Mouse (Mus musculus) cerebellum, postnatal 14 days (tissue): ENCODE results near the gene Fmo2.

Experiments used
- DNase-seq, 2 experiments: peaks; one replicate each; pipeline ENCODE4 v3.0.0; 2021; ENCODE audit warnings: mixed read lengths in 2 of 2

Gene Fmo2

DNA sequence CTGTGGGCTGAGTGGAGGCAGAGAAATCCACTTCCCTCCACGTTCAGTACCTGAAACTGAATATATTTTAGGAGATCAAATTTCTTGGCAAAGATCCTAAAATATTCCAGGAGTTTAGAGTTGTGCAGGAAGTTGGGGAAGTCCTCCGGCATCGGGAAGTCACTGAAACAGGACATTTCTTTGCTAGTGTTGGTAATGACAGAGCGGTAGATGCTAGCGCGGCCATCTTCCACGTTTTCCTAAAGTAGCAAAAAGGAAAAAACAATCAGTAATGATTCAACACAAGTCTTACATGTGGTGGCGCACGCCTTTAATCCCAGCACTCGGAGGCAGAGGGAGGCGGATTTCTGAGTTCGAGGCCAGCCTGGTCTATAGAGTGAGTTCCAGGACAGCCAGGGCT, 9.9 kb downstream of the Fmo2 start:
- no peak for DNase-seq

DNA sequence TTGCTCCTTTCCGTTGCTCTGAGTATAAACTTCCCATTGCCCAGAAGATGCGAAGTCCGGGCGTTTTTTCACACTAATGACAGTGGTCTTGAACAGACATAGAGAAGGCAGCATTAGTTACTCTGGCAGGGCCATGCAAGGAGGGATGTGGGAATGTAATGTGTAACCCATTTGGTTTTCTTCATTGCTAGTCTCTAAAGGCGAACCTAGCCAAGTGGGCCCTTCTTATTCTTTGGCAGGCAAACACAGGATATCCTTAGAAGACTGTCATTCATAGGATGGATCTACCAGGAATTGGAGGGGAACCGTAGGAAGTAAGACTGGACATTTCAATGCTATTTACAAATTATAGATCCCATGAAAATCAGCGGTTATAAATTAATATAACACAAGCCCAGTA, 10.9 kb downstream of the Fmo2 start:
- DNase-seq = no peak

DNA sequence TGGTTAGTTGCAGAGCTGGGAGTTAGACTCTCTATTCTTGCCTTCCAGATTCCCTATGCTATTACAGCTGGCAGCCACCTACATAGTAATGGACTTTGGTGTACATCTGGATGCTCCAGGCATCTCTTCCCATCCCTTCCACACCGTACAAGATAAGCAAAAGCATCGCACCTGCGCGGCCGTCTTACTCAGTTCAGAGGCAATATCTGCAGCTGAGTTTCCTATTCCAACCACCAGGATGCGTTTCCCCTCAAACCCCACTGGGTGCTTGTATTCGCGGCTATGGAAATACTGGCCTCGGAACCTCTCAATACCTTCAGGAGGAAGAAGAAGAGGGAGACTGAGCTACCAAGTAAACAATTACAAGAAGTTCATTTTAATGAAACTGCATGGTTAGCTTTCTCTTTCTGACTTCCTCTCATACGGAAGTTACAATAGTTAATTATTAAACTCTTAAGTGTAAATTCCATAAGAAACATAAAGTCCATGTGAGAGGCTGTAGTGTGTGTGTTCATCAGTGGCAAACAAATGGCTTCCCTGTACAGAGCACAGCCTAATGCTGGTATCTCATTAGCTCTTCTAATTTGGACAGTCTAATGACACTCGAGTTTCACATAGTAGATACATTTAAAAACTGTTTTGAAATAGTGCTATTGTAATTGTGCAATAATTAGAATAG, 12.2 kb downstream of the Fmo2 start:
- no peak for DNase-seq

DNA sequence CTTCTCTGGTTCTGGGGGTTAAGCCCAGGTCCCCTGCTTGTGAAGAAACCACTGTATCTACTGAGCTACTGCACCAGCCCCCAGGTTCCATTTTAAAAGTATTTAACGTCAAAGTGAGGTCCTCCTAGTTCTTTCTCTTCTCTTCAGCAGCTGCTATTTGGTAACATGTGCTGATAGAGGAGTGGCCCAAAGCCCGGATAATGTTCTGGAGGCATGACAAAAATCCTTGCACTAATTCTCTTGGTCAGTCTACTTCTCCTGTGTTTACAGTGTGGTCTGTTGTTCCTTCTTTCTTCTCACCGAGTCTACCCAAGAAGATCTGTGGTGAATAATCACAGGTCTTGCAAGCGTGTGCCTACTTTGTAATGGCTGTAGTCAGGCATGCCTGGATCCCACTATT, 15.8 kb downstream of the Fmo2 start:
- no peak for DNase-seq

DNA sequence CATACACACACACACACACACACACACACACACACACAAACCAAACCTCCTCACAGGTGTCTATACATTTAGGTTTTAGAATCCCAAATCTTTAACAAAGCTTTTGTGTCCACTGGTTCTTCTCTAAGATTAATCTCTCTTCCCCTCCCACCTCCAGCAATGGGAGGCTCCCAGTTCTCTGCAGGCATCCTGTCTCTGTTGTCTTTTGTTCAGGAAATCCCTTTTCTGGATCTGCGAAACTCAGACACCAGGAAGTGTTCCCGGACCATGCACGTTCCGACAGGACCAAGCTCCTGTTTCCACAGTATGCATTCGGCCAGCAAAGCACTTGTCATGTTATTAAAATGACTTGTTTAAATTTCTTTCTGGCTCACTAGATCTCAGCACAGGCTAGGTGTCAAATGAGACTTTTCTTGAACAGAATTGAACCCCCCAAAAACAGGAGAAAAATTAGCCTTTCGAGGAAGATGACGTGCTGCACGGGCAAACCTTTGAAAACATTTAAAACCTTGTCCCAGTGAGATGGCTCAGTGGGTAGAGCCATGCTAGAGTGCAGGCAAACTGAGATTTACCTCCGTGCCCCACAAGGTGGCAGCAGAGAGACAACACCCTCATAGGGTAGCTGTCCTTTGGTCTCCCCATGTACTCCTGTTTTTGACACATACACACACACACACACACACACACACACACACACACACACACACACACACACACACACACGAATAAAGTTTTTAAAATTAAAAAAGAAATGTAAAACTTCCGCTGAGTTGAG, 18.7 kb downstream of the Fmo2 start:
- DNase-seq = peak; percentile 49 to 67

DNA sequence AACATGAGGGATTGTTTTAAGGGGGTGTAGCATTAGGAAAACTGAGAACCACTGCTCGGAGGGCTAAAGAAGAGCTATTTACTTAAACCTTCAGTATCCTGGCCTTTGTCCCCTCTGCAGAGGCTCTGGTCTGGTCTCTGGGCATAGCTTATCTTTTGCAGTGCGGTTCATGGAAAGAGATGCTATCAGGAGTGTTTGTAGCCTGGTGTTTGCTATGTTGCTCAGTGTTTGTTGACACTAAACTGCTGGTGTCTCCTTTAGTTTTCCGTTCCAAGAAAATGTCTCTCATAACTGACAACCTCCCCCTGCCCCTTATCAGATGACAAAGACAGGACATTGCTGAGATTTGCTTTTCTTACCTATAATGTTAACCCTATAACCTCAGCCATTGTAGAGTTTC, 23.4 kb downstream of the Fmo2 start:
- DNase-seq = no peak

DNA sequence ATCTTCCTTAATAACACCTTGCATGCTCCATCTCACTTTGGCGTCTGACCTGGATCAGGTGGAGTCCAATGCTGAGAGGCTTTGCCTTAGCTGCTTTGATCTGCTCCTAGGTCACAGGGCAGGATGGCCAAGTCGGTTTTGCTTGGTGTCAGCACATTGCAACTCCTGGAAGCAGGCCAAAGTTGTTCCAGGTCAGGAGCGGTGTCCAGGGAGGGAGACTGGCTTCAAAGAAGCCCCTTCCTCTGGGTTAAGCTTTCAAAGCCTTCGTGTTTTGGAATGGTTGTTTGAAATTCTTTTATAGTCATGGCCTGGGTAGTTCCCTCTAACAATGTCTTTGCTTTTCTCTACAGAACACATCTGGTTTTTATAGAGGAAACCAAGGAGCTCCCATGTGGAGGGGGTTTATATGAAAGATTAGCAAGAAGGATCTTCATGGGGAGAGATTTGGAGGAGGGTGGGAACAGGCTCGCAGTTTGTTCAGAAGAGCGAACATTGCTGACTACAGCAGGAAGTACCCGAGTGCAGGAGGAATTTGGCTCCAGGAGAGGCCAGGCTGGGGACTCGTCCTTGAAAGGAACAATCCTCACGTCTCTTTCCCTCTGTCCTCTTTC, 26.7 kb downstream of the Fmo2 start:
- no peak for DNase-seq

DNA sequence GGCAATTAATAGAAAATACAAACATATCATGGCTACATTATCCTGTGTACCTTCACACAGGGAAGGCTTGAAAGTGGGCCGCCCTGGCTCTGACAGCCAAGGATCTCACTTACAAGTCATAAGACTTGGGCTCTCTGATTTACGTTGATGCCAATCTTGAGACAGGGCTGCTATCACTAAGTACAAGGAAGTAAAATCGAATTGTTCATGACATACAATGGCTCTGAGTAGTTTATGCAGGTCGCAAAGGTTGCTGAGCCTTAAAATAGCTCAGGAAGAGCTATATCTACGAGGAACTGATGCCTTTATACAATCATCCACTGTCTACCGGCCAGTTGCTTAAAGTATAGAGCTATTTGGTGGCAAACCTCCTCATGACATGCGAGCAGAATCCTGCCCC, 27.5 kb downstream of the Fmo2 start:
- no peak for DNase-seq

DNA sequence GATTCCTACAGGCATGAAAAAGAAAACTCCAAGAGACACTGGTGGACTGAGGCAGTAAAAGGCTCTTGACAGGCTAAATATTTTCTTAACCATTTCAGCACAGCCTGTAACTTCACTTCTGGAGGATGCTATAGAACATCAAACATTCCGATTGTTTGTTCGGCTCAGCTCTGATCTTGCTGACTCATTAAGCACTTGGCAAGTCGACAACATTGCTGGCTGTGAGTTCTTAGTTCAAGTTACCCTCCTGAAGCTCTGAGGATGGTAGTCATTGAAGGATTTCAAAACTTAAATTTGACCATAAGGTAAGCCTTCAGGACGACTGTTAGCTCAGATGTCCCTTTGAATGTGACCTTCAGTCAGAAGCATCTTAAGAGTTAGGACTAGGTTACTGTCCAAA, 31.1 kb downstream of the Fmo2 start:
- no peak for DNase-seq

DNA sequence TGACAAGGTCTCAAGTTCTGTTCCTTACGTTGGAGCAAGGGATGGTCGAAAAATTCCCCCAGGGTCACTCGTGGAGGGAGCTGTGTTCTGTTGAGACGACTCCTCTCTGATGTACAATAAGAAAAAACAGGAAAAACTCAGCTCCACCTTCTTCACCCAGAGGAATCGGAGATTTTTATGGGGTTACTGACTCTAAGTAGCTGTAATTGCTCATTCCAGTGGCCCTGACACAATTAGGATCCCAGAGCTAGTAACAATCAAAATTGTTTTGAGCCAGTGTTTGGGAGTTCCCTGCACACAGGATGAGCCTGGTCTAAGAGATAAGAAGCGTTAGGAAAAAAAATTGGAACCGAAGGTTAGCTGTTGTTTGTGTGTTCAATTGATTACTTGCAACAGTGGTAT, 32.2 kb downstream of the Fmo2 start, which contains the start of gene Fmo1:
TSS of gene Fmo1 (minus strand) at position 331 of the 402 bp plus-strand sequence.
- DNase-seq = no peak

DNA sequence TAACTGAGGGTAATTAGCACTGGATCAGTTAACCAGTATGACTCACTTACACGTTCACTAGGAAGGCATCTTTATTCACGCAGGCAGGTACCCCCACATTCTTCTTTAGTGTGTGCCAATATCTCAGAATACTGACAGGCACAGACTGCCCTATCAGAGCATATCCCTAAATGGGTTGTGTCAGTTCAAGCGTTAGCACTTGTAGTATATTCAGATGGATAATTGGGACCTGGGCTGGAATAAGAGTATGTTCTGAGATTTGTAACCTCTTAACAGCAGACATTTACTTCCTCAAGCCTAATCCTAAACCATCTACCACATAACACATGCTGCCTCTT, 33.1 kb downstream of the Fmo2 start:
- DNase-seq = no peak

DNA sequence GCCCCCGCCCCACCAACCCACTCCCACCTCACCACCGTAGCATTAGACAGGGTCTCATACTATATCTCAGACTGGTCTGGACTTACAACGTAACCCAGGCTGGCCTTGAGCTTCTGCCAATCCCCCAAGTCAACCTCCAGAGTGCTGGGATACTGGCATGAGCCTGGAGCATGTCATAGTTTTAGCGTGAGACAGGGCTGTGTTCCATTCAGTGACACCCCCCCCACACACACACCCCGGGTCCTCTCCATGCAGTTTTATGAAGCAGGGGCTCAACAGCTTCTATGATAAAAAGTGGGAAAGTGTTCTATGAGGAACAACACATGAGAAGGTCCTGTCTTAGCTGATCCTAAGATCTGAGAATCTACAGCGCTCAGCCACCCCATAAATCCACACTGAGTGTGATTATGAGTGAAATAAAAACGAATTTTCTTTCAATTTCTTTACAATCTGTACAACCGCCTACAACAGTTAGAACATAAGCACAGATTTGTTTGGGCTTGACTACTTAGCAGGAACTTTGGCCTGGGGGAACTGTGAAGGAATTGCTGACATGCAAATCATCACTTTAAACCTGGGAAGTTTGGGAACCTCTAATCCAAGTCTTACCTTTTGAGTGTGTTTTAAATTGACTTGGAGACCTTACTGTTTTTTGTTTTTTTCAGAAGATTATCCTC, 33.6 kb downstream of the Fmo2 start:
- DNase-seq = no peak

DNA sequence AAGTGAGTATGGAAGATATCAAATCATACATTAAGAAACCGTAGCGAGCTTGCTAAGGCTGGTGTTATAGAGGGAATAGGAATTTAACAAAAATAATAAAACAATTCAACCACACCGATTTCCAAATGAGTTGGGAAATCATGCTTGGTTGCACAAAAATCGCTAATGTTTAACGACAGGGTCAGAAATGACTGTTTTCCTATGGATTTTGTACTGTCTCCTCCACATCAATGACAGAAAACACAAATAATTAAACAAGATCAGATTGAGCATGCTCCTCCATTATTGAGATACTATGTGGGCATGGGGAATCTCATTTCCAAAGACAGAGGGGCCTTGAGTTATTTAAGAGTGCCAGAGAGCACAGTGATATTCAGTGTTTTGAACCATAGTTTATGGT, 34.2 kb downstream of the Fmo2 start:
- DNase-seq = no peak

DNA sequence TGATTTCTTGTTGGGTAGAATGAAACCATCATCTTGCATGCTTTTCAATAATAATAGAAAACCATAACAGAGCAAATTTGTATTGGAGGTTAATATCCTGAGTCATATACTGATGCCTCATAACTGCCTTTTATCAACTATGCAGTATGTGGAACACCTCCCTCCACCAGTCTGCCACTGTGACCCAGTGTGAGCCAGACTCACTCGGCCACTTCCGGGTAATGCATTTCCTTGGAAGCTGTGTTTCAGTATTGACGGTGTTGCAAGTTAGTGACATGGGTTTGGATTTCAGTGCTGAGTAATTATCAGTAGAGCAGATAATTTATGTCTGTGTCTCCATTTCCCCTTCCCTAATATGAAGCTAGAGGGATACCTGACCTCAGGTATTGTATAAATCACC, 34.9 kb downstream of the Fmo2 start:
- DNase-seq = no peak

DNA sequence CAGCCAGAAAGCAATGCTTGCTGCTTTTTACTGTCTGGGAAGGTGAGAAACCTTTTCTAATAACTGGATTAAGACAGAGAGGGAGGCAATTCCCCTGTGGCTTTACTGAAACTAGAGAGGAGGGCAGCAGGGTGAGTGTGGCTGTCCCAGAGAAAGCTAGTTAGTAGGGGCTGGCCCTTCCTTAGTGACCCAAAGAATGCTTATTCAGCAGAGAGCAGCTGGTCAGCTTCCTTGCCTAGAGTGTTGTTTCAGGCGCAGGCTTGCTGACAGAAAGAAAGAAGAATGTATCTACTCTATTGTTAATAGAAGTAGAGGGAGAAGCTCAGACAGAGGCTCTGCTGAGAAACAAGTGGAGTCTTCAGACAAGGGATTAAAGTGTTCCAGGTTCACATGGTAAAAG, 36.2 kb downstream of the Fmo2 start:
- DNase-seq = no peak

DNA sequence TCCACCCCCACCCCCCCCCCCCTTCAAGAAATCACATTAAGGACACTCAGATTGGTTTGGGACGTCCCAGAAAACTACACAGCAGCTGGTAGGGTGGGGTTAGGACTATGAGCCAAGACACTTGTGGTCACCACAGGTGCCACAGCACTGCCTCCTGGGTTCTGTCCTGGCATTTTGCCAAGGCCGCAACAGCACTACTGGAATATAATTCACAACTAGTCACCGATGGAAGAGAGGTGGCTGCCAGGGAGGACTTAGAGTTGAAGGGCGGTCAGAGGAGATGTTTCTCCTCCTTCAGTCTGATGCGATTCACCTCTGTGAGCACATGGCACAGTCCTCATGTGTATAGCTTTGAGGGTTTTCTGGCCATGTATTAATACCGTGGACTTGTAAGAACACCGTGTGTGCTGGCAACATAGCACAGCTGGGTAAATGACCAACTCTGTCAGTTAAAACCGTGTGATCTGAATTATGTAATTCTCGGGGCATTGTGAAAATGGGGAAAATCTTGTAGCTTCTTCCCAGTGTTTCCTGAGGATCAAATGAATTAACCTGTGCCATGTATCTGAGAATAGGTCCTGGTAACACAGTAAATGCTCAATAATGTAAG, 38.4 kb downstream of the Fmo2 start:
- DNase-seq = peak; percentile 9 to 11

DNA sequence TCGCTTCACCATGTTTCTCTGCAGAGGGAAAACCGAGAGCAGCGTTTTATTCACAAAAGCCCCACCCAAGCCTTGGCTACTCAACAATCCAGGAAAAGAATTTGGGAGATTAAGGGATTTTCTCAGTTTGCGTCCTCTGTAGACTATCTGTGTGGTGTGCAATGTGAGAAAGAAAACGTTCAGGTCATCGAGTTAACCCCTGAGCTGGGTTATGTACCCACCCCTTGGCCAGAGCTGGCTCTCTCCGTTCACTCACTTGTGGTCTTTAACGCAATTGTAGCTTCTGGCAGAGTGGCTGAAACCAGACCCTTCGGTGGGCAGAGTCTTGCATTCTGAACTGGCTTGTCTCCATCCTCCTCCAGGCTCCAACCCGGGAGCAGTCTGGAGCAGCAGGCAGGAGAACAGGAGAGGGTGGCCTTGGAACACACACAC, 39.0 kb downstream of the Fmo2 start:
- peak; percentile 4 to 18 for DNase-seq

DNA sequence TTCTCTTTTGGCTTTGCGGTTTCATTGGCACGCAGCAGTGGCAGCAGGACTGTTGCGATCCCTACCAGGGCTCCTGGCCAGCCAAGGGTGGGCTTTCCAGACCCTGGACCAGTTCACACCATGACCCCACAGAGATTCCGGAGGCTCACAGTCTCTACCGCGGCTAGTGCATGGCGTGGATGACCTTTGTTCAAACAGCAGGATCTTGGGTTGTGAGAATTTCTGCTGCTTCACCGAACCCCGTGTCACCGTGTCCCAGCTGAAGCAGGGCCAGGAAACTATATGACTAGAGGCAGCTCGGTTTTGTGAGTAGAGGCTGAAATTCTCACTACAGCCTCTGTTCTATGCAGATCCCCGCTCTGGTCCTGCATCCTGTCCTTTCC, 39.8 kb downstream of the Fmo2 start:
- peak; percentile 31 to 42 for DNase-seq

DNA sequence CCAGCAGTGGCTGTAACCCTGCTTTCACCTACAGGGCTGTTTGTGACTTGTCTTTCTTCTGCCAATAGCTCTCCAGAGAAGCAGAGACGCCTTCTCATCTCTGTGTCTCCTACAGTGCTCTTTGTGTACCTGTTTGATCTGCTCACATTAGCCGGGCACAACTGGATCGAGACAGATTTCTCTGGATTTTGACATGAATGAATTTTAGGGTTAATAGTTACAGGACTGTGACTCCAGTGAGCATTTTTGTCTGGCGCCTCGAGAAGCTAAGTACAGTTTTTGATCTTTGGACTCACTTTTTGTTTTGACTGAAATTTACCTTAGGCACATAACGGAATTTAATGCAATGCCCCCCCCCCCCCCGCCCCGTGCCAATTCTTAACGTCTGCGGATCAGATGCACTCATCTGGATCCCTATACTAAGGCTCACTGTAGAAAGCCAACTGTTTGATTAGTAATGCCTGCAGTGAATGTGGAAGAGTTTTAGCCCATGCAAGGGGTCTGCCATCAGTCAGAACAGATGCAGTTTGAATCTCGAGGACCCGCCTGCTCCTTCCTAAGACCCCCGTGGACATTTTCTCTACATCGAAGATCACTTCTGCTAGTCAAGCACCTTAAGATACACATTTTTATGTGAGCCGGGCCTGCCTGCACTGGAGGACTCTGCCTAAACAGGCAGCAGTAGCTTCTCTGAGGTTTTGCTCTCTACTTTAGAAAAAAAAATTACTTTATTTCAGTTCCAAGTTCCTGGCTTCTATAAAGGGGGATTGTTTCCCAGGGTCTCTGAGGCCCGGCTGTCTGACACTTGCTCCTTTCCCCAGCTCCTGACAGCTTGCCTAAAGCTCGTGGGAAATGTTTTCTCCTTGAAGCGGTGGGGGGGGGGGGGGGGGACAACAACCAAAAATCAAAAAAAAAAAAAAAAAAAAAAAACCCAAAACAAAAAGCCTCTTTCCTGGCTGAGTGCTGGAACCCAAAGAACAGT, 40.5 kb downstream of the Fmo2 start:
- DNase-seq = no peak

DNA sequence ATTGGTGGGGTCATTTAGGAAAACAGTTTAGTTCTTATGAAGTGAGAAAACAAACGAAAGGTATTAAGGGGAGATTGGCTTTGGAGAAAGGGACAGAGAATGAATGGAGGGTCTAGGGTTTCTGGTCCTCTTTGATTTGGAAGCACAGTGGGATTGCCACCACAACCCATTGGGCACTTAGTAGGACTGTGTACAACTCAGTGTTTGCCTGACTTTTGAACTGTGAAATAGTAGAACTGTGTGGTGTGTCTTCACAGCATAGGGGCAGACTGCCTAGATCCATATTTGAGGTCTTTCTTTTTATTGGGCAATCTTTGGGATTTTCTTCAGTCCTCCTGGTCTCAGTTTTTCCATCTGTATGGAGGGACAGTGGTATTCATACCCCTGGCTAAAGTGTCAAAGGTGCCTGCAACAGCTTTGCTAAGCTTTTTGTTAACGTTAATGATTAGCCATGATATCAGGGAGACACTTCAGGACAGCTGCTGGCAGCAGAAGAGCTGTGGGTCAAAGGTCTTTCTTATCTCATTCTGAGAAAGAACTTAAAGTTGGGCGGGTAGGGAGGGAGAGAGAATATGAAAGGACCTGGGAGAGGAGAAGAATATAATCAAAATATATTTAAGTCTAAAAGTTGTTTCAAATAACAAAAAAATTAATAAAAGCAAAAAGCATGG, 44.6 kb downstream of the Fmo2 start:
- no peak for DNase-seq

DNA sequence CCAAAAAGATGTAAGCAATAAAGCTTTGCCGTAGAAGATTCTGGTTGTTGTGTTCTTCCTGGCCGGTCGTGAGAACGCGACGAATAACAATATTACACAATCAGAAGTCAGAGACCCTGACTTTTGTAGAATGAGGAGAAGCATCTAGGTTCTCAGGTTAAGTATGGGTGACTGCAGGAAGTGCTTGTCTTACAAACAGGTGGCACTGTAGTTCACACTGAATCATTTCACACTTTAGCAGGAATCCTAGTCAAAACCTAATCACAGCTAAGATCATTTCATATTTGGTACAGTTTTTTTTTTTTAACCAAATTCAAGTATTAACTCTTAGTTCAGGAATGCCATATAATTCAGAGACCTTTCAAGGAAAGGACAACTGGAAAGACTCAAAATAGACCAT, 51.0 kb downstream of the Fmo2 start:
- no peak for DNase-seq
